Mouse (Mus musculus) kidney, embryonic 16.5 days (tissue): ENCODE measurements around the gene Snx12. TPM values are rescaled to one million over a fixed set of nuclear protein-coding genes. Genes with fewer than 3 reads are reported as not detected.
A peak's percentile ranks its signal among the peaks of the same experiment; 100 is the strongest.

Experiments
- ATAC-seq: fragments of 200-750 bp; cut with Nextera tagmentation; 2 replicates; pipeline ENCODE4 v1.8.0; 2017; ENCODE audit warnings: moderate TSS enrichment; ENCODE audit not compliant: low FRiP score, low TSS enrichment
- H3K27ac ChIP-seq: fragments of 300-500 bp; sonication (generic); 2 replicates; pipeline ENCODE4 v1.5.1; 2014; ENCODE audit warnings: low read length
- H3K27me3 ChIP-seq: fragments of 300-500 bp; sonication (generic); 2 replicates; pipeline ENCODE4 v1.6.1; 2014; ENCODE audit warnings: low read length, control low read depth, mixed read lengths; ENCODE audit not compliant: insufficient read depth
- H3K36me3 ChIP-seq: fragments of 300-500 bp; sonication (generic); 2 replicates; pipeline ENCODE4 v1.6.1; 2014; ENCODE audit warnings: low read length, control low read depth, mixed read lengths; ENCODE audit not compliant: insufficient read depth
- H3K4me1 ChIP-seq: fragments of 300-500 bp; sonication (generic); 2 replicates; pipeline ENCODE4 v1.6.1; 2014; ENCODE audit warnings: low read length, control low read depth, mixed read lengths; ENCODE audit not compliant: insufficient read depth
- H3K4me2 ChIP-seq: fragments of 300-500 bp; sonication (generic); replicated peaks from 2 replicates; pipeline ENCODE4 v1.6.1; 2014; ENCODE audit warnings: low read depth, low read length
- H3K4me3 ChIP-seq: fragments of 300-500 bp; sonication (generic); 2 replicates; pipeline ENCODE4 v1.5.1; 2014; ENCODE audit warnings: mild to moderate bottlenecking, low read length
- H3K9ac ChIP-seq: fragments of 300-500 bp; sonication (generic); replicated peaks from 2 replicates; pipeline ENCODE4 v1.6.1; 2014; ENCODE audit warnings: low read length
- H3K9me3 ChIP-seq: fragments of 300-500 bp; sonication (generic); 2 replicates; pipeline ENCODE4 v1.6.1; 2016; ENCODE audit warnings: low read length, control low read depth
- WGBS: fragments of 180-500 bp; shearing (Covaris S2); extraction: QIAGEN DNeasy Blood & Tissue Kit; methylation state at CpG from one replicate; pipeline ENCODE4 v1.1.7; 2014; 5-methylcytosine and 5-hydroxymethylcytosine counted together
- polyA plus RNA-seq: library from polyadenylated mRNA; unstranded; fragments of >200 nt; fragmentation: Nextera tagmentation; extraction: Ambion mirVana; gene quantifications from 2 replicates; pipeline ENCODE4 v1.2.1, GENCODE M21; 2015

The Snx12 gene
- polyA plus RNA-seq, 1 experiment from 2014 or later: 53.7 TPM

- no peaks in the 10 kb centered on the region; the same call in 1 of the 2 replicates for H3K27me3 ChIP-seq
- no peak overlapping the region for H3K4me2 ChIP-seq
- no peak overlapping the region for H3K4me3 ChIP-seq
- no peaks in the 10 kb centered on the region for H3K36me3 ChIP-seq
- no peak for ATAC-seq
- no peak overlapping the region for H3K9ac ChIP-seq
- no peaks in the 10 kb centered on the region for H3K9me3 ChIP-seq
- no peak overlapping the region for H3K27ac ChIP-seq
- WGBS: 79% methylated on average over 2 of the region's 2 CpGs
- H3K4me1 ChIP-seq: no peaks in the 10 kb centered on the region
Measured at GRCm38 (mm10) chrX:101157488-101157887, 64.9 kb downstream of the Snx12 start.

- H3K4me2 ChIP-seq: no peak overlapping the region
- no peaks in the 10 kb centered on the region for H3K9me3 ChIP-seq
- no peak for ATAC-seq
- H3K4me1 ChIP-seq: no peaks in the 10 kb centered on the region
- 34% methylated on average over 5 of the region's 5 CpGs for WGBS
- no peak overlapping the region for H3K9ac ChIP-seq
- H3K27me3 ChIP-seq: no peaks in the 10 kb centered on the region; the same call in 1 of the 2 replicates
- H3K4me3 ChIP-seq: no peak overlapping the region
- no peak overlapping the region for H3K27ac ChIP-seq
- no peaks in the 10 kb centered on the region for H3K36me3 ChIP-seq
Measured at GRCm38 (mm10) chrX:101156369-101156768, 66.0 kb downstream of the Snx12 start.

GRCm38 (mm10) chrX:101147506-101147905, 74.9 kb downstream of the Snx12 start:
- Histone ChIP-seq H3K4me1 (no peaks in the 10 kb centered on the region), H3K9ac (no peak overlapping the region), H3K36me3 (no peaks in the 10 kb centered on the region), H3K4me2 (no peak overlapping the region), H3K27ac (no peak overlapping the region), H3K9me3 (no peaks in the 10 kb centered on the region), H3K4me3 (no peak overlapping the region), H3K27me3 (peaks cover 7% of the 10 kb centered on the region; the same call in 1 of the 2 replicates)
- ATAC-seq: no peak
- 75% methylated on average over 5 of the region's 5 CpGs for WGBS

GRCm38 (mm10) chrX:101131992-101132791, 90.2 kb downstream of the Snx12 start:
- no peaks in the 10 kb centered on the region; the same call in 1 of the 2 replicates for H3K27me3 ChIP-seq
- H3K36me3 ChIP-seq: no peaks in the 10 kb centered on the region
- peak overlapping the region; percentile 18; the same call in 1 of the 2 replicates for H3K4me3 ChIP-seq
- peak; percentile 19; the same call in 1 of the 2 replicates for ATAC-seq
- H3K27ac ChIP-seq: no peak overlapping the region
- H3K4me2 ChIP-seq: peak overlapping the region; percentile 42
- peak overlapping the region; percentile 50 for H3K9ac ChIP-seq
- 48% methylated on average over 12 of the region's 12 CpGs for WGBS
- H3K9me3 ChIP-seq: no peaks in the 10 kb centered on the region
- H3K4me1 ChIP-seq: no peaks in the 10 kb centered on the region

- no peaks in the 10 kb centered on the region for H3K9me3 ChIP-seq
- no peak; the same call in 1 of the 2 replicates for ATAC-seq
- H3K9ac ChIP-seq: no peak overlapping the region
- H3K4me2 ChIP-seq: no peak overlapping the region
- no peaks in the 10 kb centered on the region; the same call in 1 of the 2 replicates for H3K27me3 ChIP-seq
- 0 out of 2 replicates have a peak, but pooled peaks cover 4% of the 10 kb centered on the region for H3K4me1 ChIP-seq
- no peak overlapping the region for H3K4me3 ChIP-seq
- no peak overlapping the region for H3K27ac ChIP-seq
- WGBS: 32% methylated on average over 7 of the region's 7 CpGs
- H3K36me3 ChIP-seq: no peaks in the 10 kb centered on the region
Measured at GRCm38 (mm10) chrX:101131001-101131400, 91.4 kb downstream of the Snx12 start.

GRCm38 (mm10) chrX:101128559-101128958, 93.8 kb downstream of the Snx12 start:
- no peaks in the 10 kb centered on the region for H3K36me3 ChIP-seq
- H3K4me1 ChIP-seq: 0 out of 2 replicates have a peak, but pooled peaks cover 4% of the 10 kb centered on the region
- H3K9ac ChIP-seq: no peak overlapping the region
- no peaks in the 10 kb centered on the region; the same call in 1 of the 2 replicates for H3K27me3 ChIP-seq
- ATAC-seq: no peak
- H3K27ac ChIP-seq: no peak overlapping the region
- no peak overlapping the region for H3K4me3 ChIP-seq
- H3K4me2 ChIP-seq: no peak overlapping the region
- no peaks in the 10 kb centered on the region for H3K9me3 ChIP-seq
- WGBS: 70% methylated on average over 2 of the region's 2 CpGs

- no peak overlapping the region for H3K27ac ChIP-seq
- ATAC-seq: peak; percentile 31; the same call in 1 of the 2 replicates
- H3K27me3 ChIP-seq: no peaks in the 10 kb centered on the region; the same call in 1 of the 2 replicates
- 0 out of 2 replicates have a peak, but pooled peaks cover 4% of the 10 kb centered on the region for H3K4me1 ChIP-seq
- 55% methylated on average over 2 of the region's 2 CpGs for WGBS
- H3K9me3 ChIP-seq: no peaks in the 10 kb centered on the region
- no peak overlapping the region for H3K9ac ChIP-seq
- H3K4me2 ChIP-seq: no peak overlapping the region
- no peak overlapping the region for H3K4me3 ChIP-seq
- H3K36me3 ChIP-seq: no peaks in the 10 kb centered on the region
Measured at GRCm38 (mm10) chrX:101126977-101127376, 95.4 kb downstream of the Snx12 start.

- ATAC-seq: peak; percentile 49; the same call in 1 of the 2 replicates
Measured at GRCm38 (mm10) chrX:101126474-101126955, 95.8 kb downstream of the Snx12 start.

GRCm38 (mm10) chrX:101120546-101120945, 101.8 kb downstream of the Snx12 start:
- 46% methylated on average over 1 of the region's 1 CpGs for WGBS
- H3K9ac ChIP-seq: no peak overlapping the region
- no peak overlapping the region for H3K4me2 ChIP-seq
- no peaks in the 10 kb centered on the region for H3K9me3 ChIP-seq
- no peaks in the 10 kb centered on the region for H3K4me1 ChIP-seq
- H3K36me3 ChIP-seq: no peaks in the 10 kb centered on the region
- H3K27me3 ChIP-seq: no peaks in the 10 kb centered on the region; the same call in 1 of the 2 replicates
- H3K27ac ChIP-seq: no peak overlapping the region
- H3K4me3 ChIP-seq: no peak overlapping the region
- ATAC-seq: no peak

More at GRCm38 (mm10) chrX:101126474-101126955, 95.8 kb downstream of the Snx12 start:
- Histone ChIP-seq H3K4me1 (0 out of 2 replicates have a peak, but pooled peaks cover 4% of the 10 kb centered on the region), H3K4me3 (no peak overlapping the region), H3K9ac (no peak overlapping the region), H3K4me2 (no peak overlapping the region), H3K9me3 (no peaks in the 10 kb centered on the region), H3K27ac (peak overlapping the region; percentile 16; the same call in 1 of the 2 replicates), H3K27me3 (no peaks in the 10 kb centered on the region; the same call in 1 of the 2 replicates), H3K36me3 (no peaks in the 10 kb centered on the region)
- WGBS: 53% methylated on average over 7 of the region's 7 CpGs
